In the genomic region with DNA sequence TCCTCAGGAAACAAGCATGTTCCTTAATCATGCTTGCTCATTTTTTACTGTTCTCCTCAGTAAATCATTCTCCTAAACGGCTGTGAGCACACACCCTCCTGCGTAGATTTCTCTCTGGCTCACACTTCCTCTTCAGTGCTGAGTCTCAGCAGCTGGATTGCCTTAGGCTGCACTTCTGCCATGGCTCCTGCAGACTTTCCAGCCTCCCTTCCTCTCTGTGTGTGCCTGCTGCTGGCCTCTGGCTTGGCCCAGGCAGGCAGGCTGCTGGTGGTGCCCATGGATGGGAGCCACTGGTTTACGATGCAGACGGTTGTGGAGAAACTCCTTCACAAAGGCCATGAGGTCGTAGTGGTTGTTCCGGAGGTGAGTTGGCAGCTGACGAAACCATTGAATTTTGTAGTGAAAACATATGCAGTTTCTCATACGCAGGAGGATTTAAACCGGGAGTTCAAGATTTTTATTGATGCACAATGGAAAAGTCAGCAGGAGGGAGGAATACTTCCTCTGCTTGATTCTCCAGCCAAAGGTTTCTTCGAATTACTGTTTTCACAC, we compare ENCODE assay signal across 8 mouse cellular contexts. TPM values are rescaled to one million over a fixed set of nuclear protein-coding genes. Genes with fewer than 3 reads are reported as not detected.
DNase-seq lines count a peak whose midpoint lies in the region; ATAC-seq and TF ChIP-seq lines count a peak whose summit lies in the region.

A gene (plus strand): TSS at position 122 of the 552 bp plus-strand sequence.

- no peak within 1 kb of the TSS for H3K9ac ChIP-seq in kidney, embryonic 14.5 days (ENCODE audit: low read depth, low read length)

- no peak within 1 kb of the TSS for H3K4me3 ChIP-seq in embryonic fibroblast, embryonic 13.5 days (ENCODE audit: insufficient read depth, low read length)
- no peak within 1 kb of the TSS; the same call in 1 of the 2 replicates for H3K4me3 ChIP-seq in kidney, embryonic 14.5 days (ENCODE audit: low read length)

- peak within 1 kb of the TSS; percentile 29 for H3K4me2 ChIP-seq in kidney, embryonic 14.5 days (replicated peaks; ENCODE audit: low read depth, low read length)

- no peaks in the 10 kb centered on the region for H3K27me3 ChIP-seq in kidney, embryonic 14.5 days (ENCODE audit: control insufficient read depth, insufficient read depth, low read length)

- DNase-seq in spleen, postnatal 4 days (ENCODE audit: low spot score in 2 of 2), result peak; percentile 22 to 62
- DNase-seq in spleen, adult 18-20 months, result no peak
- peak; percentile 47 for DNase-seq in lung, postnatal 25 days (ENCODE audit: low spot score)
- no peak for DNase-seq in c-Kit-positive CD71-positive TER-119-positive erythroid progenitor cells, embryonic 14.5 days (ENCODE audit: low spot score)
- DNase-seq in right cerebral cortex, postnatal 36 days (ENCODE audit: low spot score in 2 of 2), result no peak
- DNase-seq in left cerebral cortex, adult 18-20 months (ENCODE audit: low spot score in 2 of 2), result no peak

- peak; percentile 86 for ATAC-seq in kidney, embryonic 14.5 days (ENCODE audit: low FRiP score, low TSS enrichment)

- H3K36me3 ChIP-seq in kidney, embryonic 14.5 days (ENCODE audit: control insufficient read depth, insufficient read depth, low read length), result no peaks in the 10 kb centered on the region

- 16% methylated on average over 10 of the region's 10 CpGs for whole genome bisulfite sequencing in kidney, embryonic 14.5 days

- no peaks in the 10 kb centered on the region for H3K9me3 ChIP-seq in kidney, embryonic 14.5 days (ENCODE audit: control insufficient read depth, low read length)

- H3K4me1 ChIP-seq in embryonic fibroblast, embryonic 13.5 days (ENCODE audit: control insufficient read depth, insufficient read depth, low read length), result no peaks in the 10 kb centered on the region
- H3K4me1 ChIP-seq in kidney, embryonic 14.5 days (ENCODE audit: control insufficient read depth, insufficient read depth, low read length), result peaks cover 4% of the 10 kb centered on the region; the same call in 1 of the 2 replicates

- TF ChIP-seq POLR2A in embryonic fibroblast, embryonic 13.5 days (IDR thresholded peaks at IDR 0.05; ENCODE audit: low read depth, low read length), result peak; percentile 39; the same call in 1 of the 2 replicates

- H3K27ac ChIP-seq in embryonic fibroblast, embryonic 13.5 days (ENCODE audit: insufficient read depth, low read length), result peak within 1 kb of the TSS; percentile 87
- peak within 1 kb of the TSS; percentile 67 for H3K27ac ChIP-seq in kidney, embryonic 14.5 days (ENCODE audit: low read depth, low read length)

- no peak for TF ChIP-seq CTCF in embryonic fibroblast, embryonic 13.5 days (IDR thresholded peaks at IDR 0.05; ENCODE audit: borderline replicate concordance, insufficient read depth, low read length)

RNA-seq across cellular contexts. Expression of the gene that starts here (rescaled TPM):
- polyA plus RNA-seq in embryonic fibroblast, embryonic 13.5 days (2011; ENCODE audit: insufficient read length, low read depth, missing spikeins), result 8.0 and 11.2 TPM in 2 replicates
- 4.6 and 6.1 TPM in 2 replicates for polyA plus RNA-seq in kidney, embryonic 14.5 days (2014; fragmentation: Nextera tagmentation; extraction: Ambion mirVana)
- total RNA-seq in left cerebral cortex, adult 18-20 months (2021), result under 1 TPM; 0.21 to 0.44 TPM

Comparison
In these comparisons a context has a peak if more than half of its experiments do, and no peak if none do; other contexts are left out.
1. DNase-seq: peak in spleen, postnatal 4 days (2 of 2) and lung, postnatal 25 days (single experiment); none in spleen, adult 18-20 months (0 of 2), c-Kit-positive CD71-positive TER-119-positive erythroid progenitor cells, embryonic 14.5 days (single experiment), right cerebral cortex, postnatal 36 days (0 of 2) and left cerebral cortex, adult 18-20 months (0 of 2).